Mouse (Mus musculus): ENCODE measurements around the gene Camsap3. TPM values are rescaled to one million over a fixed set of nuclear protein-coding genes. Genes with fewer than 3 reads are reported as not detected.
"Not testable (repeated sequence)": the region's sequence is repeated elsewhere in the genome, so short reads cannot be mapped to it uniquely, and the experiment has no call there.

Gene Camsap3
- polyA plus RNA-seq, 1 experiment from 2014 or later: 10.9 TPM

GRCm38 (mm10) chr8:3579390-3580364 lies 7.4 kb upstream of the Camsap3 start:
- Histone ChIP-seq H3K27me3 (replicated peaks; ENCODE audit: low read depth, poor library complexity, severe bottlenecking) (no peaks in the 10 kb centered on the region), H3K9me3 (no peaks in the 10 kb centered on the region), H3K36me3 (replicated peaks) (no peaks in the 10 kb centered on the region), H3K27ac (replicated peaks) (no peak overlapping the region), H3K4me3 (no peak overlapping the region), H3K4me1 (no peaks in the 10 kb centered on the region)
- 78% methylated on average over 9 of the region's 9 CpGs for WGBS
- DNase-seq (ENCODE audit: low spot score): peak; percentile 37

GRCm38 (mm10) chr8:3581961-3582360 lies 5.1 kb upstream of the Camsap3 start:
- not testable (repeated sequence) for H3K4me1 ChIP-seq; DNase-seq (ENCODE audit: low spot score); H3K4me3 ChIP-seq; H3K27ac ChIP-seq (replicated peaks); H3K36me3 ChIP-seq (replicated peaks); H3K9me3 ChIP-seq
- peaks cover 14% of the 10 kb centered on the region for H3K27me3 ChIP-seq (replicated peaks; ENCODE audit: low read depth, poor library complexity, severe bottlenecking)
- 78% methylated on average over 3 of the region's 3 CpGs for WGBS

GRCm38 (mm10) chr8:3586452-3586851 lies 641 bp upstream of the Camsap3 start:
- DNase-seq (ENCODE audit: low spot score): no peak
- H3K36me3 ChIP-seq (replicated peaks): no peaks in the 10 kb centered on the region
- 91% methylated on average over 2 of the region's 2 CpGs for WGBS
- H3K27me3 ChIP-seq (replicated peaks; ENCODE audit: low read depth, poor library complexity, severe bottlenecking): peaks cover 35% of the 10 kb centered on the region
- H3K9me3 ChIP-seq: no peaks in the 10 kb centered on the region
- no peak overlapping the region for H3K27ac ChIP-seq (replicated peaks)
- H3K4me1 ChIP-seq: peaks cover 7% of the 10 kb centered on the region
- H3K4me3 ChIP-seq: no peak overlapping the region

- DNase-seq (ENCODE audit: low spot score): peak; percentile 81
- H3K27me3 ChIP-seq (replicated peaks; ENCODE audit: low read depth, poor library complexity, severe bottlenecking): peaks cover 35% of the 10 kb centered on the region
- H3K9me3 ChIP-seq: no peaks in the 10 kb centered on the region
- WGBS: under 1% methylated on average over 77 of the region's 77 CpGs
- peaks cover 7% of the 10 kb centered on the region for H3K4me1 ChIP-seq
- H3K27ac ChIP-seq (replicated peaks): peak overlapping the region; percentile 79
- H3K36me3 ChIP-seq (replicated peaks): no peaks in the 10 kb centered on the region
- H3K4me3 ChIP-seq: peak overlapping the region; percentile 77
Observed at GRCm38 (mm10) chr8:3587391-3588257, 531 bp downstream of the Camsap3 start.

GRCm38 (mm10) chr8:3588258-3588633 lies 1.2 kb downstream of the Camsap3 start:
- peaks cover 35% of the 10 kb centered on the region for H3K27me3 ChIP-seq (replicated peaks; ENCODE audit: low read depth, poor library complexity, severe bottlenecking)

GRCm38 (mm10) chr8:3593470-3593869 lies 6.4 kb downstream of the Camsap3 start:
- no peak overlapping the region for H3K27ac ChIP-seq (replicated peaks)
- H3K36me3 ChIP-seq (replicated peaks): peaks cover 7% of the 10 kb centered on the region
- no peak for DNase-seq (ENCODE audit: low spot score)
- H3K4me1 ChIP-seq: peaks cover 5% of the 10 kb centered on the region
- H3K27me3 ChIP-seq (replicated peaks; ENCODE audit: low read depth, poor library complexity, severe bottlenecking): peaks cover 6% of the 10 kb centered on the region
- no peaks in the 10 kb centered on the region for H3K9me3 ChIP-seq
- 73% methylated on average over 3 of the region's 3 CpGs for WGBS
- H3K4me3 ChIP-seq: no peak overlapping the region

More at GRCm38 (mm10) chr8:3588258-3588633, 1.2 kb downstream of the Camsap3 start:
- H3K36me3 ChIP-seq (replicated peaks): no peaks in the 10 kb centered on the region
- peak; percentile 39 for DNase-seq (ENCODE audit: low spot score)
- peaks cover 7% of the 10 kb centered on the region for H3K4me1 ChIP-seq
- peak overlapping the region; percentile 77 for H3K4me3 ChIP-seq
- no peaks in the 10 kb centered on the region for H3K9me3 ChIP-seq
- peak overlapping the region; percentile 79 for H3K27ac ChIP-seq (replicated peaks)
- 7% methylated on average over 11 of the region's 11 CpGs for WGBS

- no peaks in the 10 kb centered on the region for H3K27me3 ChIP-seq (replicated peaks; ENCODE audit: low read depth, poor library complexity, severe bottlenecking)
- H3K9me3 ChIP-seq: no peaks in the 10 kb centered on the region
- peaks cover 16% of the 10 kb centered on the region for H3K36me3 ChIP-seq (replicated peaks)
- peaks cover 5% of the 10 kb centered on the region for H3K4me1 ChIP-seq
- H3K27ac ChIP-seq (replicated peaks): no peak overlapping the region
- 88% methylated on average over 2 of the region's 2 CpGs for WGBS
- no peak overlapping the region for H3K4me3 ChIP-seq
- DNase-seq (ENCODE audit: low spot score): no peak
Observed at GRCm38 (mm10) chr8:3594466-3594865, 7.4 kb downstream of the Camsap3 start.

GRCm38 (mm10) chr8:3598054-3598453 lies 11.0 kb downstream of the Camsap3 start:
- Histone ChIP-seq H3K27me3 (replicated peaks; ENCODE audit: low read depth, poor library complexity, severe bottlenecking) (no peaks in the 10 kb centered on the region), H3K27ac (replicated peaks) (no peak overlapping the region), H3K36me3 (replicated peaks) (peaks cover 47% of the 10 kb centered on the region), H3K4me3 (no peak overlapping the region), H3K9me3 (no peaks in the 10 kb centered on the region), H3K4me1 (peaks cover 5% of the 10 kb centered on the region)
- 78% methylated on average over 3 of the region's 3 CpGs for WGBS
- no peak for DNase-seq (ENCODE audit: low spot score)

- peaks cover 59% of the 10 kb centered on the region for H3K36me3 ChIP-seq (replicated peaks)
Observed at GRCm38 (mm10) chr8:3599219-3599618, 12.1 kb downstream of the Camsap3 start.

GRCm38 (mm10) chr8:3600401-3600800 lies 13.3 kb downstream of the Camsap3 start:
- H3K4me1 ChIP-seq: peaks cover under 1% of the 10 kb centered on the region; the same call in 1 of the 2 replicates
- DNase-seq (ENCODE audit: low spot score): no peak
- no peaks in the 10 kb centered on the region for H3K27me3 ChIP-seq (replicated peaks; ENCODE audit: low read depth, poor library complexity, severe bottlenecking)
- 86% methylated on average over 6 of the region's 6 CpGs for WGBS
- no peak overlapping the region for H3K4me3 ChIP-seq
- no peaks in the 10 kb centered on the region for H3K9me3 ChIP-seq
- H3K36me3 ChIP-seq (replicated peaks): peaks cover 71% of the 10 kb centered on the region
- no peak overlapping the region for H3K27ac ChIP-seq (replicated peaks)

More at GRCm38 (mm10) chr8:3599219-3599618, 12.1 kb downstream of the Camsap3 start:
- Histone ChIP-seq H3K27me3 (replicated peaks; ENCODE audit: low read depth, poor library complexity, severe bottlenecking) (no peaks in the 10 kb centered on the region), H3K4me1 (peaks cover 5% of the 10 kb centered on the region), H3K4me3 (no peak overlapping the region), H3K9me3 (no peaks in the 10 kb centered on the region), H3K27ac (replicated peaks) (no peak overlapping the region)
- WGBS: 59% methylated on average over 1 of the region's 1 CpGs
- DNase-seq (ENCODE audit: low spot score): no peak

- Histone ChIP-seq H3K4me1 (no peaks in the 10 kb centered on the region), H3K36me3 (replicated peaks) (peaks cover 94% of the 10 kb centered on the region), H3K27me3 (replicated peaks; ENCODE audit: low read depth, poor library complexity, severe bottlenecking) (no peaks in the 10 kb centered on the region), H3K27ac (replicated peaks) (no peak overlapping the region), H3K9me3 (no peaks in the 10 kb centered on the region), H3K4me3 (no peak overlapping the region)
- DNase-seq (ENCODE audit: low spot score): no peak
- 81% methylated on average over 13 of the region's 13 CpGs for WGBS
Observed at GRCm38 (mm10) chr8:3603439-3603838, 16.3 kb downstream of the Camsap3 start.

GRCm38 (mm10) chr8:3606593-3606992 lies 19.5 kb downstream of the Camsap3 start:
- DNase-seq (ENCODE audit: low spot score): no peak
- peaks cover 99% of the 10 kb centered on the region for H3K36me3 ChIP-seq (replicated peaks)
- WGBS: 96% methylated on average over 16 of the region's 16 CpGs

More at GRCm38 (mm10) chr8:3606593-3606992, 19.5 kb downstream of the Camsap3 start:
- no peak overlapping the region for H3K27ac ChIP-seq (replicated peaks)
- H3K4me1 ChIP-seq: no peaks in the 10 kb centered on the region
- H3K27me3 ChIP-seq (replicated peaks; ENCODE audit: low read depth, poor library complexity, severe bottlenecking): no peaks in the 10 kb centered on the region
- no peak overlapping the region for H3K4me3 ChIP-seq
- no peaks in the 10 kb centered on the region for H3K9me3 ChIP-seq
